Comparison of ENCODE assay signal across 9 mouse cellular contexts in genomic region chr10:97567489-97568135, GRCm38 (mm10). TPM values are rescaled to one million over a fixed set of nuclear protein-coding genes. Genes with fewer than 3 reads are reported as not detected.
DNase-seq lines count a peak whose midpoint lies in the region; ATAC-seq lines count a peak whose summit lies in the region.
"Had no signal": no experiment of that assay in that cellular context is flagged by ENCODE, and none has a peak within 500 bp of the region (broad histone marks: within the 10 kb centered on the region; RNA-seq: fewer than 3 reads in every experiment).

No protein-coding gene starts in this region.

- peak; percentile 8 for DNase-seq in gastrocnemius, postnatal 14 days
- DNase-seq in gastrocnemius, adult 8-10 months (ENCODE audit: low spot score in 2 of 2), result no peak
- DNase-seq in thymus, postnatal 4 days, result peak; percentile 35
- DNase-seq in thymus, postnatal 25 days, result no peak
- DNase-seq in induced T-regulatory cell, adult 2 months (ENCODE audit: low read depth), result peak; percentile 0
- no peak for DNase-seq in spleen, postnatal 36 days (ENCODE audit: low spot score in 2 of 2)

- no peak for ATAC-seq in megakaryocyte progenitor cell, adult 5-6 weeks (replicated peaks; ENCODE audit: poor library complexity)
- no peak for ATAC-seq in granulocyte monocyte progenitor cell, adult 5-6 weeks (replicated peaks; ENCODE audit: poor library complexity, severe bottlenecking)
- ATAC-seq: forebrain, embryonic 15.5 days had no signal

- intact Hi-C loops in gastrocnemius, postnatal 14 days (cut with DNase I; ENCODE audit: low total_unique reads), result no loop called here

RNA-seq across cellular contexts. Expression of gene Lum, which starts 2.7 kb away (rescaled TPM):
- 10 to 100 TPM; 36.7 to 56.8 TPM for total RNA-seq in gastrocnemius, postnatal 14 days (2021)
- 10 to 100 TPM; 11.3 to 14.1 (median 12.0) TPM for total RNA-seq in gastrocnemius, adult 8-10 months (2022)
- total RNA-seq in megakaryocyte progenitor cell, adult 5-6 weeks (2015), result 0.54 TPM in 1 of 2 replicates, not detected in the other
- total RNA-seq in megakaryocyte progenitor cell, adult 5-6 weeks (2017), result not detected in 2 replicates
- total RNA-seq in granulocyte monocyte progenitor cell, adult 5-6 weeks (2014; fragmentation: Nextera tagmentation), result not detected in 2 replicates
- total RNA-seq in granulocyte monocyte progenitor cell, adult 5-6 weeks (2017), result not detected in 2 replicates

RNA-seq across cellular contexts. Expression of gene Kera, which starts 39.1 kb away (rescaled TPM):
- total RNA-seq in gastrocnemius, postnatal 14 days (2021), result 10 to 100 TPM; 50.2 to 52.1 TPM
- total RNA-seq in gastrocnemius, adult 8-10 months (2022), result 1 to 10 TPM in 3 of 4 experiments, under 1 TPM in 1; 0.75 to 4.0 (median 2.0) TPM
- not detected in 2 replicates for total RNA-seq in megakaryocyte progenitor cell, adult 5-6 weeks (2015)
- total RNA-seq in megakaryocyte progenitor cell, adult 5-6 weeks (2017), result not detected in 2 replicates
- total RNA-seq in granulocyte monocyte progenitor cell, adult 5-6 weeks (2014; fragmentation: Nextera tagmentation), result not detected in 2 replicates
- total RNA-seq in granulocyte monocyte progenitor cell, adult 5-6 weeks (2017), result not detected in 2 replicates

Comparison
In these comparisons a context has a peak if more than half of its experiments do, and no peak if none do; other contexts are left out.
1. DNase-seq: peak in gastrocnemius, postnatal 14 days (single experiment), thymus, postnatal 4 days (single experiment) and induced T-regulatory cell, adult 2 months (single experiment); none in gastrocnemius, adult 8-10 months (0 of 2), thymus, postnatal 25 days (single experiment) and spleen, postnatal 36 days (0 of 2).
2. RNA of gene Kera, which starts 39.1 kb away (total RNA-seq): 50.2 to 52.1 TPM in gastrocnemius, postnatal 14 days; 0.75 to 4.0 TPM in gastrocnemius, adult 8-10 months, not detected in megakaryocyte progenitor cell, adult 5-6 weeks and not detected in granulocyte monocyte progenitor cell, adult 5-6 weeks; every median in the first group is over 10 times any median in the second.
3. RNA of gene Lum, which starts 2.7 kb away (total RNA-seq): 36.7 to 56.8 TPM in gastrocnemius, postnatal 14 days and 11.3 to 14.1 TPM in gastrocnemius, adult 8-10 months; 0.54 TPM in megakaryocyte progenitor cell, adult 5-6 weeks and not detected in granulocyte monocyte progenitor cell, adult 5-6 weeks; every median in the first group is over 4 times any median in the second.